Mouse (Mus musculus) frontal cortex, adult (tissue): ENCODE data around the gene Shisa7.
"Not testable (repeated sequence)": the region's sequence is repeated elsewhere in the genome, so short reads cannot be mapped to it uniquely, and the experiment has no call there.

Experiments used
- ATAC-seq: cut with Nextera tagmentation; 2 replicates; pipeline ENCODE4 v1.9.2; 2017; ENCODE audit warnings: mild to moderate bottlenecking, moderate library complexity, mixed read lengths; ENCODE audit not compliant: low TSS enrichment

Shisa7 gene

GRCm38 (mm10) chr7:4844245-4844916 is at the start of gene Shisa7:
Shisa7 (minus strand) TSS chr7:4844696.
- peak; percentile 10; the same call in 1 of the 2 replicates for ATAC-seq

DNA sequence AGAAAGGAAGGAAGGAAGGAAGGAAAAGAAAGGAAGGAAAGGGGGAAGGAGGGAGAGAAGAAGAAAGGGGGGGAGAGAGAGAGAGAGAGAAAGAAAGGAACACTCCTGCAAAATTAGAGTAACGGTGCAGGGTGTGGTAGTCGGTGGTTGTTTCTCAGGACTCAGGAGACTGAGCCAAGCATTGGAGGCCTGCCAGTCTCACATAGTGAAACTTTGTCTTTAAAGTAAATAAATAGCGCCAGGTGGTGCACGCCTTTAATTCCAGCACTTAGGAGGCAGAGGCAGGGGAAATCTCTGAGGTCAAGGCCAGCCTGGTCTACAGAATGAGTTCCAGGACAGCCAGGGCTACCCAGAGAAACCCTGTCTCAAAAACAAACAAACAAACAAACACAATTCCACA is 42.2 kb upstream of the Shisa7 start:
- ATAC-seq = no peak

DNA sequence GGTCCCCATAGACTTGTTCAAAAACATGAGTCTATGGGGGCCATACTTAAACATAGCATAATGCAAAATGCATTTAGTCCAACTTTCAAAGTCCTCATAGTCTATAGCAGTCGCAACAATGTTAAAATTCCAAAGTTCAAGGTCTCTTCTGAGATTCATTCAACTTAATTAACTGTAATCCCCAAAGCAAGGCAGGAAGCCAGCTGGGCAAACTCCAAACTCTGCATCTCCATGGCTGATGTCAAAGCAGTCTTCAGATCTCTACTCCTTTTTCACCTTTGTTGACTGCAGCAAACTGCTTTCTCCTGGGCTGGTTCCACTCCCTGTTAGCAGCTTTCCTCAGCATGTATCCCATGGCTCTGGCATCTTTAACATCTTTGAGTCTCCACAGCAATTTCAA is 34.5 kb upstream of the Shisa7 start:
- not testable (repeated sequence) for ATAC-seq

DNA sequence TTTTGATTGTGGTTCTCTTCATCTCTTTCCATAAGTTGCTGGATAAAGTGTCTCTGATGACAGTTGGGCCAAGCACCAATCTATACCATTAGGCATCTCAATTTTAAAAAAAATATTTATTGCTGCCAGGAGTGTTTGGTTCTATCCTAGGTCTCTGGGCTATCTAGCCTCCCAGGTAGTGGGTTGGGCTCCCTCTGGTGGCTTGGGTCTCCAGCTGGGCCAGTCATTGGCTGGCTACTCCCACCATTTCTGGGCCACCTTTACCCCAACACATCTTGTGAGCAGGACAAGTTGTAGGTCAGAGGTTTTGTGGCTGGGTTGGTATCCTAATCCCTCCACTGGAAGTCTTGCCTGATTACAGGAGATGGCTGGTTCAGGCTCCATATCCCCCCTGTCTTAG is 33.7 kb upstream of the Shisa7 start:
- ATAC-seq = no peak

- peak; percentile 20; the same call in 1 of the 2 replicates for ATAC-seq
These were observed 32.7 kb upstream of the Shisa7 start for GRCm38 (mm10) chr7:4877226-4877625.

GRCm38 (mm10) chr7:4876753-4877221 is 32.3 kb upstream of the Shisa7 start, which contains the start of gene Isoc2a:
Isoc2a (plus strand) TSS chr7:4877153.
- peak; percentile 100 for ATAC-seq

DNA sequence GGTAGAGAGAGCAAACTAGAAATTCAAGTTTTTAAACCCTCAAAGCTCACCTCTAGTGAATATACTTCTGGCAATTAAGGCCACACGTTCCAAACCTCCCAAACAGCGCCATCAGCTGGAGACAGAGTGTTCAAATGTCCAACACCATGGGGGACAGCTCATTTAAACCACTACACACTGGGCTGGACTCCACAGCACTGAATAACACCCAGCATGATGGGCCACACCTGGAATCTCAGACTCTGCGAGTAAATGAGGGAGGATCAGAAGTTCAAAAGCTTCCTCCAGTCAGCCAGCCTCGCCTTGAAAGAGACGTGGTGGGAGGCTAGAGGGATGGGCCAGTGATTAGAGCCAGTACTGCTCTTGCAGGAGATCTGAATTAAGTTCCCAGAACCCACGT is 25.6 kb upstream of the Shisa7 start, which contains the start of gene Isoc2b:
Isoc2b (minus strand) TSS at position 126 of the 400 bp plus-strand sequence.
- no peak for ATAC-seq

GRCm38 (mm10) chr7:4866631-4867180 is 22.2 kb upstream of the Shisa7 start:
- ATAC-seq = 0 out of 2 replicates have a peak, but pooled peaks have one; percentile 1

- peak; percentile 99 for ATAC-seq
These were observed 21.3 kb upstream of the Shisa7 start for GRCm38 (mm10) chr7:4865579-4866493.

DNA sequence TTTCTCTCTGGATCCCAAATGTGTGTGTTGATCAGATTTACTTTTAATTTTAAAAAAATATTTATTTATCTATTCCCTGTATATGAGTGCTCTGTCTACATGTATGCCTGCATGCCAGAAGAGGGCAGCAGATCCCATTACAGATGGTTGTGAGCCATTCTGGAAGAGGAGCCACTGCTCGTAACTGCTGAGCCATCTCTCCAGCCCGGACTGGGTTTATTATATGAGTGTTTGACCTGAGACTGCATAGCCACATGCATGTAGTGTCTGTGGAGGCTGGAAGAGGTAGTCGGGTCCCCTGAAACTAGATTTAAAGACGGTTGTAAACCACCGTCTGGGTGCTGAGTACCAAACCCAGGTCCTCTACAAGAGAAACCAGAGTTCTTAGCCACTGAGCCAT is 20.6 kb upstream of the Shisa7 start:
- no peak for ATAC-seq

DNA sequence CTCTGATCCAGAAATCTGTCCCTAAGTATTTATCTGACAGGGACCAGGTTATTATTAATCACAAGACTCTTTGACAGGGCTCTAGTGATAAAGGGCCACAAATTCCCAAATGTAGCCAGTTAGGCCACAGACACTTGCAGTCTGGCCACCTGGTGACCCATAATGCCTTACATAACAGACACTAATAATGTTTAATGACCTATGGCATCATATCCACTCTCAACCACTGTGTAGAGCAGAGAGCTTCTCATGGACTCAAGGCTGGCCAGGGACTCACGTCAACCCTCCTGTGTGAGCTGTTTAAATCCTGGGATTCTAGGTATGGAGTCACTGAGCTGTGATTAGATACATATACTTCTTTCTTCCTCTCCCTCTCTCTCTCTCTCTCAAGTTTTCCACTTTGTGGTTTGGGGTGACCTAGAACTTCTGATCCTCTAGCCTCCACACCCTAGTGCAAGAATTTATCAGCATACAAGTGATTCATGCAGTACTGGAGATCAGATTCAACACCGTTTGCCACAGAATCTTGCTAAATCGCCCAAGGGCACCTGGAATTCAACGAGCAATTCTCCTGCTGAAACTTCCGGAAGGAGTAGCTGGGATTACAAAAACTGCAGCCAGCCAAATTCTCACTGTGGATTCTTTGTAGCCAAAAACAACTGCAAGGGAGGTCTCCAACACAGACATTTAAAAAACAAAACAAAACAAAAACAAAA is 19.8 kb upstream of the Shisa7 start:
- ATAC-seq = no peak

DNA sequence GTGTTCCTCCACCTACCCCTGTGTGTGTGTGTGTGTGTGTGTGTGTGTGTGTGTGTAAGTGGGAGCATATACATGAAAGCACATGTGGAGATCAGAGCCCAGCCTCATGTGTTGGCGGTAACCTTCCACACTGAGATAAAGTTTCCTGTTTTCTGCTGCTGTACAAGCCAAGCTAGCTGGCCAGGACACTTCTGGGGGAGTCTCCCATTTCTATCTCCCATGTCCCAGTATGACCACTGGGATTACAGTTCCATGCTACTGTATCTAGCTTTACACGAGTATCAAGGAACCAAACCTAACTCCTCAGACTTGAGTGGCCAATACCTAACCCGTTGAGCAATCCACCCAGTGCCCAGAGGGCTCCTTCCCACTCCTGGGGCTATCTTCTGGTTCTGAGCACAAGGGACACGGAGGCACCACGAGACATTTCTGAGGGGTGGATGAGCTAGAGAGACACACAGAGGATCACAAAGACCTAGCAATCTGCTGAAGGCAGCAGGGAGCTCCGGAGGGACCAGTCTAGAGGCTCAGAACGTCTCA is 19.1 kb upstream of the Shisa7 start:
- no peak for ATAC-seq

DNA sequence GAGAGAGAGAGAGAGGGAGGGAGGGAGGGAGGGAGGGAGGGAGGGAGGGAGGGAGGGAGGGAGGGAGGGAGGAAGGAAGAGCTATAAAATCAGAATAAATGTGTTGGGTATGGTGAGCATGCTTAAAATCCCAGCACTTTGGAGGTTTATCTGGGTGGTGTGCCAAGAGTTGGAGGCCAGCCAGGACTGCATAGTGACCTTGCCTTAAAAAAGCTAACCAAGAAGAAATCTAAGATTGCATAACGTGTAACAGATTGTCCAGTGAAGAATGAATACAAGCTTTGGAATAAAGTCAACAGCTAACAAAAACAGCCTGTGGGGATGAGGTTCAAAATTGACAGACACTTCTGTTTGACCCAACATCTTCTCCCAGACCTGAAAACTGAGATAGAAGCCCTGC is 18.5 kb upstream of the Shisa7 start:
- no peak for ATAC-seq

DNA sequence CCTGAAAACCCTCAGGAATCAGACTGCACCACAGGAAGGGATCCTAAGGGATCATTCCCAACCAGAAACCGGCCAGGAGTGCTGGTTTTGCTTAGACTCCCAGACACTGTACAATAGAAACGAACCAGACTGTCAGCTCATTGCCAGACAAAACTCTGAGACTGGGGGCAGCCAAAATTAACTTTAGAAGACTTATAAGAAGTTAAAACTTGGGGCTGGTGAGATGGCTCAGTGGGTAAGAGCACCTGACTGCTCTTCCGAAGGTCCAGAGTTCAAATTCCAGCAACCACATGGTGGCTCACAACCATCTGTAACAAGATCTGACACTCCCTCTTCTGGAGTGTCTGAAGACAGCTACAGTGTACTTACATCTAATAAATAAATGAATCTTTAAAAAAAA is 16.4 kb upstream of the Shisa7 start:
- not testable (repeated sequence) for ATAC-seq

- ATAC-seq = no peak
These were observed 15.0 kb upstream of the Shisa7 start for GRCm38 (mm10) chr7:4859418-4859978.

GRCm38 (mm10) chr7:4857321-4857720 is 12.8 kb upstream of the Shisa7 start:
- ATAC-seq = no peak

- no peak for ATAC-seq
These were observed 12.0 kb upstream of the Shisa7 start for GRCm38 (mm10) chr7:4856508-4856907.

GRCm38 (mm10) chr7:4853613-4854012 is 9.1 kb upstream of the Shisa7 start:
- ATAC-seq = no peak

GRCm38 (mm10) chr7:4851315-4851688 is 6.8 kb upstream of the Shisa7 start:
- ATAC-seq = no peak

DNA sequence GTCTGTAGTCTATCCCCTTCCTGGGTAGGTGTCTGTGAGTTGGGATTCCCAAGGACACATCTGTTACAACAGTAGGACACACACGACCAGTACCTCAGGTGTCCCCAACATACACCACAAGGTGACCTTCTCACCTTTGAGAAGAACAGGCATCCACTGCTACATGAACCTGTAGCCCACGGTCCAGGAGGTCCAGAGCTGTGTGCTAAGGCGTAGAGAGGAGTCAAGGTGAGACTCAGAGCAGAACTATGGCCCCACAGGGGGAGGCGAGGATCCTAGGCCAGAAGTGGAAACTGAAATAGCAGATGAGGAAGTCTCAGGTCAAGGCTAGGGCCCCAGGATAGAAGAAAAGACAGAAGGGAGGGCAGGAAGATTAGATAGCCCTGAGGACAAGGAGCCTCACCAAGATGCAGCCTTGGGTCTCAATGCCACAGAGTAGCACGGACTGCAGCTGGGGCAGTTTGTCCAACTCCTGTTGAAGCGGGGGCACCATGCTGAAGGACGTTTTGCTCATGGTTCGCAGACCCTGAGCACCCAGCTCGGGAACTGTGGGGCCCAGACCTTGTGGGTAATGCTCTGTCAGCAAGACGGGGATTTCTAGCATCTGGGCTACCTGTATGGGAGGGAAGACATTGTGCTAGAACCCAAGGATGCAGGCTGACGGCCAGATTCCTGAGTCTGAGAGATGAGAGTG is 6.3 kb upstream of the Shisa7 start:
- no peak for ATAC-seq
